Mouse (Mus musculus) forebrain, embryonic 12.5 days (tissue): ENCODE measurements at regions not wholly inside any gene's neighbourhood (a gene's known extent, or its start where the extent isn't known, plus 50 kb on each side); places are given as distances from the start of the nearest gene placed in this dataset.

Experiments
- ATAC-seq: fragments of 200-750 bp; cut with Nextera tagmentation; 2 replicates; pipeline ENCODE4 v1.8.0; 2017; ENCODE audit warnings: moderate TSS enrichment; ENCODE audit not compliant: low FRiP score
- H3K27ac ChIP-seq: fragments of 300-500 bp; sonication (generic); 2 replicates; pipeline ENCODE4 v1.5.1; 2016; ENCODE audit warnings: mild to moderate bottlenecking
- H3K27me3 ChIP-seq: fragments of 300-500 bp; sonication (generic); 2 replicates; pipeline ENCODE4 v1.6.1; 2016; ENCODE audit warnings: mild to moderate bottlenecking
- H3K36me3 ChIP-seq: fragments of 300-500 bp; sonication (generic); replicated peaks from 2 replicates; pipeline ENCODE4 v1.6.1; 2016; ENCODE audit warnings: mild to moderate bottlenecking
- H3K4me1 ChIP-seq: fragments of 300-500 bp; sonication (generic); 2 replicates; pipeline ENCODE4 v1.6.1; 2016
- H3K4me2 ChIP-seq: fragments of 300-500 bp; sonication (generic); 2 replicates; pipeline ENCODE4 v1.6.1; 2016; ENCODE audit warnings: mild to moderate bottlenecking, moderate library complexity
- H3K4me3 ChIP-seq: fragments of 300-500 bp; sonication (generic); replicated peaks from 2 replicates; pipeline ENCODE4 v1.5.1; 2016; ENCODE audit warnings: mild to moderate bottlenecking
- H3K9ac ChIP-seq: fragments of 300-500 bp; sonication (generic); 2 replicates; pipeline ENCODE4 v1.6.1; 2016; ENCODE audit warnings: mild to moderate bottlenecking
- H3K9me3 ChIP-seq: fragments of 300-500 bp; sonication (generic); 2 replicates; pipeline ENCODE4 v1.6.1; 2016
- WGBS: fragments of 180-500 bp; shearing (Covaris S2); methylation state at CpG from one replicate; pipeline ENCODE4 v1.1.7; 2016; 5-methylcytosine and 5-hydroxymethylcytosine counted together

DNA sequence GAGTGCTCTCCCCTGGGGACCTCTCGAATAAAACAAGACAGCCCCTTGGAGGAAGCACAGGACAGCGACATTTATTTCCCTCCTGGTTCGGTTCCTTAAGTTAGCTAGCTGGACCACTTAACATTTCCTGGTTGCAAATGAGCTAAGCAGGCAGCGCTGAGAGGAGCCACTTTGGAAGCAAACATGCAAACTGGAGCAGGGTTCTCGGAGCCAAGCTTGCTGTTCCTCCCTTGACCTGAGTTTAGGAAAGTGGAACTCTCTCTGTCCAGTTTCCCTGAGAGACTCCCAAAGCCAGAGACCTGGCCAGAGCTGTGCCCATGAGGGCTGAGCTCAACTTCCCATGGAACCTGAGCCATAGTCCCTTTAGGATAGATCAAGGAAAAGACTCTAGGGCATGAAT is 219.4 kb upstream of the Mgmt start:
- Histone ChIP-seq H3K9me3 (no peaks in the 10 kb centered on the region), H3K4me1 (peaks cover 12% of the 10 kb centered on the region), H3K27me3 (peaks cover 67% of the 10 kb centered on the region), H3K4me2 (no peak overlapping the region), H3K4me3 (no peak overlapping the region), H3K27ac (no peak overlapping the region), H3K9ac (no peak overlapping the region), H3K36me3 (no peaks in the 10 kb centered on the region)
- WGBS: 54% methylated on average over 5 of the region's 5 CpGs
- no peak for ATAC-seq

- Histone ChIP-seq H3K27me3 (peaks cover 64% of the 10 kb centered on the region), H3K36me3 (no peaks in the 10 kb centered on the region), H3K4me1 (peaks cover 12% of the 10 kb centered on the region), H3K4me2 (no peak overlapping the region), H3K27ac (no peak overlapping the region), H3K9me3 (no peaks in the 10 kb centered on the region), H3K9ac (no peak overlapping the region), H3K4me3 (no peak overlapping the region)
- ATAC-seq: no peak
- 13% methylated on average over 6 of the region's 6 CpGs for WGBS
Observed at GRCm38 (mm10) chr7:136676104-136676503, 218.3 kb upstream of the Mgmt start.

DNA sequence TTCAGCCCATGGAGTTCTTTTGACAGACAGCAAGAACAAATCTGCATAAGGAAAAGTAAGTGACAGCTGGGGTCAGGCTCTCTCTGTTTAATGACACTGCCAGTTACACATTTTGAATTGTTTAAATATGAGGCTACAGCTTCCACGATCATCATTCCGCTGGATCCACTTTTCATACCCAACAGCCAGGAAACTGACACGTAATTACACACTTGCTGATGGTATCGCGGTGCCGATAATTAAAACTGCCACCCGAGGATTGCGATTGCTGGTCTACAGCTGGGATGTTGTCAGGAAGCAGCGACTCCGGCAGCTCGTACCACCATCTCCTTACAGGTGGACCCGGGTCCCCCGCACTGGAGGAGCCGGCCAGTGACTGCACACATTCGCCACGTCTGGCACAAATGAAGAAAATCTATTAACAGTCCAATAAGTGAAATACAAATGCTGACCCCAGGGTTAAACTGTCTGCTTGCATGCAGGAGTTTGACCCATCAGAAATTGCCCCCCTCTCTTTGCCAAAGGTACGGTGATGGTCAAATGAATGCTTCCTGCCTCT is 217.3 kb upstream of the Mgmt start:
- no peak overlapping the region for H3K4me2 ChIP-seq
- ATAC-seq: peak; percentile 36; the same call in 1 of the 2 replicates
- WGBS: 58% methylated on average over 17 of the region's 17 CpGs
- no peaks in the 10 kb centered on the region for H3K9me3 ChIP-seq
- H3K9ac ChIP-seq: no peak overlapping the region
- peaks cover 12% of the 10 kb centered on the region for H3K4me1 ChIP-seq
- no peak overlapping the region for H3K4me3 ChIP-seq
- no peaks in the 10 kb centered on the region for H3K36me3 ChIP-seq
- peaks cover 62% of the 10 kb centered on the region for H3K27me3 ChIP-seq
- no peak overlapping the region for H3K27ac ChIP-seq

GRCm38 (mm10) chr7:136689579-136689978 is 204.8 kb upstream of the Mgmt start:
- H3K4me1 ChIP-seq: peaks cover 16% of the 10 kb centered on the region
- peaks cover 47% of the 10 kb centered on the region for H3K27me3 ChIP-seq
- H3K4me2 ChIP-seq: peak overlapping the region; percentile 40; the same call in 1 of the 2 replicates
- H3K9ac ChIP-seq: no peak overlapping the region
- no peak overlapping the region for H3K27ac ChIP-seq
- H3K4me3 ChIP-seq: no peak overlapping the region
- no peaks in the 10 kb centered on the region for H3K36me3 ChIP-seq
- WGBS: 31% methylated on average over 6 of the region's 6 CpGs
- ATAC-seq: no peak
- H3K9me3 ChIP-seq: no peaks in the 10 kb centered on the region

GRCm38 (mm10) chr7:136706246-136706645 is 188.2 kb upstream of the Mgmt start:
- no peak overlapping the region for H3K4me2 ChIP-seq
- 0 out of 2 replicates have a peak, but pooled peaks cover 6% of the 10 kb centered on the region for H3K27me3 ChIP-seq
- no peak overlapping the region for H3K9ac ChIP-seq
- peaks cover 5% of the 10 kb centered on the region; the same call in 1 of the 2 replicates for H3K9me3 ChIP-seq
- no peaks in the 10 kb centered on the region; the same call in 1 of the 2 replicates for H3K4me1 ChIP-seq
- ATAC-seq: no peak
- H3K4me3 ChIP-seq: no peak overlapping the region
- H3K36me3 ChIP-seq: no peaks in the 10 kb centered on the region
- no peak overlapping the region for H3K27ac ChIP-seq
- 79% methylated on average over 1 of the region's 1 CpGs for WGBS

- 77% methylated on average over 12 of the region's 12 CpGs for WGBS
- H3K4me2 ChIP-seq: no peak overlapping the region
- peaks cover 1% of the 10 kb centered on the region; the same call in 1 of the 2 replicates for H3K9me3 ChIP-seq
- no peaks in the 10 kb centered on the region for H3K36me3 ChIP-seq
- no peaks in the 10 kb centered on the region; the same call in 1 of the 2 replicates for H3K4me1 ChIP-seq
- H3K9ac ChIP-seq: no peak overlapping the region
- no peak overlapping the region for H3K27ac ChIP-seq
- H3K27me3 ChIP-seq: 0 out of 2 replicates have a peak, but pooled peaks cover 6% of the 10 kb centered on the region
- H3K4me3 ChIP-seq: no peak overlapping the region
- ATAC-seq: no peak
Observed at GRCm38 (mm10) chr7:136707200-136708003, 187.0 kb upstream of the Mgmt start.

DNA sequence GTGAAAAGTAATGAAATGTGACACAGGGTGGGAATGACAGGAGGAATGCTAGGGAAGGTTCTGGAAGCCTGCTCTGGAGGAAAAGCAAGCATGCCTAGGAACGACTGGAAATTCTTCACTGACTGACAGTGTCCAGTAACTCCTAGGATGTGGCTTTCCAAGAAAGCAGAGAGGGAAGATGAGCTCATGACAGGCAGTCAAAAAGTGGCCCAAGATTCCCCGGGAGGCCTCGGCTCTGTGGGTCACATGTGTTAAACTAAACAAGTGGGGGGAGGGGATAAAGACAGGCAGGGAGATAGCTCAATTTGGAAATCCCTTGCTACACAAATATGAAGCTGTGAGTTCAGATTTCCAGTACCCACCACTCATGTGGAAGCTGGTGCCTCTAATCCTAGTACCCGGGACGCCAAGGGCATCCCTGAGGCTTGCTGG is 186.4 kb upstream of the Mgmt start:
- no peaks in the 10 kb centered on the region; the same call in 1 of the 2 replicates for H3K4me1 ChIP-seq
- H3K9ac ChIP-seq: no peak overlapping the region
- no peaks in the 10 kb centered on the region for H3K36me3 ChIP-seq
- WGBS: 67% methylated on average over 5 of the region's 5 CpGs
- no peak overlapping the region for H3K4me3 ChIP-seq
- no peak overlapping the region for H3K4me2 ChIP-seq
- H3K27ac ChIP-seq: no peak overlapping the region
- H3K9me3 ChIP-seq: no peaks in the 10 kb centered on the region
- 0 out of 2 replicates have a peak, but pooled peaks cover 6% of the 10 kb centered on the region for H3K27me3 ChIP-seq
- no peak for ATAC-seq

- Histone ChIP-seq H3K27me3 (0 out of 2 replicates have a peak, but pooled peaks cover 6% of the 10 kb centered on the region), H3K9ac (no peak overlapping the region), H3K27ac (no peak overlapping the region), H3K4me1 (no peaks in the 10 kb centered on the region; the same call in 1 of the 2 replicates), H3K4me2 (no peak overlapping the region), H3K9me3 (no peaks in the 10 kb centered on the region), H3K36me3 (no peaks in the 10 kb centered on the region), H3K4me3 (no peak overlapping the region)
- ATAC-seq: no peak
- 71% methylated on average over 3 of the region's 3 CpGs for WGBS
Observed at GRCm38 (mm10) chr7:136710653-136711052, 183.8 kb upstream of the Mgmt start.

DNA sequence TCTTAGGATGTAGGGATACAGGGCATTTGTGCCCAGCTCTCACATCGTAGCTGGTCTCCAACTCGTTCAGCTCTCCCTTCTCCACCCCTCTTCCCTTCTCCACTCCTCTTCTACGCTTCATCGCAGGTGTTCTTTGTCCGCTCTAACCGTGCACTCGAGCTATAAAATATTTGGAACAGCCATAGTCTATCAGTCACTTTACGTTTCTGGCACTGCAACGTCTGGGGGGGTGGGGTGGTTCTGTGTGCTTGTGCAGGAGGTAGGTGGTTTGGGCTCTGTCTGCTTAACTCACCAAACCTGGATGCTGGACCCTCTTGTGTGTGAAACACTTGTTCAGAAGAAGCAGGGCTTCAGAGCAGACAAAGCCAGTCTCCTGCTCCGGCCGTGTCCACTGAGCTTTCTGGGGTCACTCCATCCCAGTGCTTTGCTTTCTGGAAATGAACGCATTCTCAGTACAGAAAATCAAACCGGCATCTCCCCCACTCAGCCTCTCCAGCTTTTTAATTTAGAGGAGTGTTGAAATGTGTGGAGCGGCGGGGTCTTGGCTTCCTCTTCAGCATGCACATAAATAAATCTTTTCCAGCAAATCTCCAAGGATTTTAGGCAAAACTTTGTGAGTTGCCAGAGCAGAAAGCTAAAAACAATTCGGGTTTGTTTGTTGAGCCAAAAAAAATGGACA is 181.3 kb upstream of the Mgmt start:
- ATAC-seq: no peak
- Histone ChIP-seq H3K4me2 (no peak overlapping the region), H3K4me1 (no peaks in the 10 kb centered on the region; the same call in 1 of the 2 replicates), H3K36me3 (no peaks in the 10 kb centered on the region), H3K27ac (no peak overlapping the region), H3K9ac (no peak overlapping the region), H3K9me3 (no peaks in the 10 kb centered on the region), H3K4me3 (no peak overlapping the region), H3K27me3 (0 out of 2 replicates have a peak, but pooled peaks cover 6% of the 10 kb centered on the region)
- 83% methylated on average over 16 of the region's 16 CpGs for WGBS

DNA sequence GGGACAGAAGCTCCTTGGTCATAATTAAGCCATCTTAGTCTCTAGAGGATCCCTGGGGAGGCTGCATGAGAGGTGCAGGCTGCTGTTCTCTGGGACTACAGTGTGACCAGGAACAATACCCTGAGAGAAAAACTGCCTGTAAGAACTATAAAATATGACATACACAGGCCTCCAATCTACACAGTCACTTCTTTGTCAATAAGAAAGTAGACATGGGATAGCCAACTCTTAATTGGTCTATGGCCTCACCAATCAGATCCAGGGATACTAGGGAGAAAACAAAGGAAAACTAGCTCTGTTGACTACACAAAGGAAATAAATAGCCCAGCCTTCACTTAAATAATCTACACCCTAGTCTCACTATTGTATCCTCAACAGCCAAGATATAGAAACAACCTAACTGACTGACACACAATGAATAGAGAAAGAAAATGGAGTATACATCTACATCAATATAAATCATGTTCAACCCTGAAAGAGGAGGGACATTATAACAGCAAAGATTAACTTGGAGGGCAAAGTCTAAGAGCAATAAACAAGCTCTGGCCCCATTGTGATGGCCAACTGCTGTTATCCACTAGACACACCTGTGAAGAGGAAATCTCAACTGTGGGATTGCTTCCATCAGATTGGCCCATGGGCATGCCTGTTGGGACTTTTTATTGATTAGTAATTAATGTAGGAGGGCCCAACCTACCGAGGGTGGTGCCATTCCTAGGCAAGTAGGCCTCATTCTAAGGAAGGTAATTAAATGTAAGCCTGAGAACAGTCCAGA is 166.6 kb upstream of the Mgmt start:
- Histone ChIP-seq H3K27me3 (0 out of 2 replicates have a peak, but pooled peaks cover 4% of the 10 kb centered on the region), H3K9ac (no peak overlapping the region), H3K4me3 (no peak overlapping the region), H3K36me3 (no peaks in the 10 kb centered on the region), H3K27ac (no peak overlapping the region), H3K9me3 (no peaks in the 10 kb centered on the region), H3K4me1 (no peaks in the 10 kb centered on the region), H3K4me2 (no peak overlapping the region)
- WGBS: 79% methylated on average over 1 of the region's 1 CpGs
- no peak for ATAC-seq

GRCm38 (mm10) chr7:136742171-136742570 is 152.2 kb upstream of the Mgmt start:
- no peak for ATAC-seq
- H3K9ac ChIP-seq: no peak overlapping the region
- no peaks in the 10 kb centered on the region for H3K27me3 ChIP-seq
- no peaks in the 10 kb centered on the region for H3K9me3 ChIP-seq
- WGBS: 91% methylated on average over 2 of the region's 2 CpGs
- H3K4me1 ChIP-seq: peaks cover 13% of the 10 kb centered on the region
- H3K4me3 ChIP-seq: no peak overlapping the region
- no peaks in the 10 kb centered on the region for H3K36me3 ChIP-seq
- no peak overlapping the region for H3K27ac ChIP-seq
- no peak overlapping the region for H3K4me2 ChIP-seq

DNA sequence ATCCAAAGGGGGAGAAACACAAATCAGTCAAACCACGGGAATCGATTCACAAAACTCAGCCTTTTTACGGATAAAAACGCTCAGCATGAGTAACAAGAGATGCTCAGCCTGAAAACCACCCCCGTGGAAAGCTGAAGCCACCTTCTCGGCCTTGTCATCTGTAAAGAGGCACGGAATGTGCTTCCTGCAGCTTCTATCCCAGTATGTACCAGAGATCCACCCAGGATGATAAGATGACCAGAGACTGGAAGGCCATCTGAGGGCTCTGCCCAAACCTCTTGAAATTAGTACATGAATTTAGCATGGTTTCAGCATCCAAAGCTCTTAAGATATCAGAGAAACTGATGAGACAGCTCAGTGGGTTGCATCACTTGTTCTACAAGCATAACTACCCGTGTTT is 149.0 kb upstream of the Mgmt start:
- WGBS: 87% methylated on average over 8 of the region's 8 CpGs
- H3K9me3 ChIP-seq: no peaks in the 10 kb centered on the region
- no peak overlapping the region for H3K27ac ChIP-seq
- no peaks in the 10 kb centered on the region for H3K27me3 ChIP-seq
- H3K9ac ChIP-seq: no peak overlapping the region
- H3K4me2 ChIP-seq: no peak overlapping the region
- H3K4me3 ChIP-seq: no peak overlapping the region
- H3K36me3 ChIP-seq: no peaks in the 10 kb centered on the region
- H3K4me1 ChIP-seq: peaks cover 7% of the 10 kb centered on the region; the same call in 1 of the 2 replicates
- no peak for ATAC-seq
